Mouse (Mus musculus) heart, embryonic 12.5 days (tissue): ENCODE data around the gene Chd3. TPM values are rescaled to one million over a fixed set of nuclear protein-coding genes. Genes with fewer than 3 reads are reported as not detected.

Source experiments
- ATAC-seq: fragments of 200-750 bp; cut with Nextera tagmentation; 2 replicates; pipeline ENCODE4 v1.8.0; 2017; ENCODE audit warnings: moderate TSS enrichment, moderate library complexity; ENCODE audit not compliant: insufficient number of reproducible peaks, low FRiP score
- H3K27ac ChIP-seq: fragments of 300-500 bp; sonication (generic); 2 replicates; pipeline ENCODE4 v1.5.1; 2016; ENCODE audit warnings: mild to moderate bottlenecking, moderate library complexity; ENCODE audit not compliant: poor library complexity, severe bottlenecking
- H3K27me3 ChIP-seq: fragments of 300-500 bp; sonication (generic); replicated peaks from 2 replicates; pipeline ENCODE4 v1.6.1; 2016; ENCODE audit warnings: mild to moderate bottlenecking, moderate library complexity
- H3K36me3 ChIP-seq: fragments of 300-500 bp; sonication (generic); 2 replicates; pipeline ENCODE4 v1.6.1; 2016; ENCODE audit warnings: mild to moderate bottlenecking, moderate library complexity
- H3K4me1 ChIP-seq: fragments of 300-500 bp; sonication (generic); replicated peaks from 2 replicates; pipeline ENCODE4 v1.6.1; 2016; ENCODE audit warnings: mild to moderate bottlenecking
- H3K4me2 ChIP-seq: fragments of 300-500 bp; sonication (generic); 2 replicates; pipeline ENCODE4 v1.6.1; 2016; ENCODE audit warnings: mild to moderate bottlenecking, moderate library complexity
- H3K4me3 ChIP-seq: fragments of 300-500 bp; sonication (generic); 2 replicates; pipeline ENCODE4 v1.5.1; 2016; ENCODE audit warnings: mild to moderate bottlenecking
- H3K9ac ChIP-seq: fragments of 300-500 bp; sonication (generic); 2 replicates; pipeline ENCODE4 v1.6.1; 2016; ENCODE audit warnings: mild to moderate bottlenecking, moderate library complexity
- H3K9me3 ChIP-seq: fragments of 300-500 bp; sonication (generic); replicated peaks from 2 replicates; pipeline ENCODE4 v1.6.1; 2016; ENCODE audit warnings: mild to moderate bottlenecking, moderate library complexity
- WGBS: fragments of 180-500 bp; shearing (Covaris S2); methylation state at CpG from one replicate; pipeline ENCODE4 v1.1.7; 2016; 5-methylcytosine and 5-hydroxymethylcytosine counted together
- polyA plus RNA-seq: library from polyadenylated mRNA; unstranded; fragments of >200 nt; fragmentation: Nextera tagmentation; extraction: Ambion mirVana; gene quantifications from 2 replicates; pipeline ENCODE4 v1.2.1, GENCODE M21; 2016

Gene Chd3
- polyA plus RNA-seq, 1 experiment from 2014 or later, result 19.2 TPM

GRCm38 (mm10) chr11:69357690-69358089 lies 11.5 kb downstream of the Chd3 start:
- H3K36me3 ChIP-seq, result peaks cover 96% of the 10 kb centered on the region

DNA sequence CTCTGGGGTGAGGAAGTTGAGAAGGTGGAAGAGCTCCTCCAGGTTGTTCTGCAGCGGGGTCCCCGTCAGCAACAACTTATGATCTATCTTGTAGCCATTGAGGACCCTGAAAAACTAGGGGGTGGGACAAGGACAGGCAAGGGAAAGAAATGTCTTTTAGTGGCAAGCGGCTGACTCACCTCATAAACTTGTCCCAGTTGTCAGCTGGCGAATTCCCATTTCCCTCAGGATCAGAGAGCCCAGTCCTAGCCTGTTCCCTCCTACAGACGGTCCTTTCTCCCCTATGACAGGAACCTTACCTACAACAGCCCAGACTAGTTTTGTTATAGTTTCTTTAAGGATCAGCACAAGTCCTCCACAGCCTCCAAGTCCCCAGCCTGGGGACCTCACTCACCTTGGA lies 12.7 kb downstream of the Chd3 start:
- Histone ChIP-seq H3K4me2 (no peak overlapping the region), H3K27me3 (no peaks in the 10 kb centered on the region), H3K36me3 (peaks cover 97% of the 10 kb centered on the region), H3K9ac (no peak overlapping the region), H3K4me1 (no peaks in the 10 kb centered on the region), H3K9me3 (no peaks in the 10 kb centered on the region), H3K27ac (no peak overlapping the region), H3K4me3 (no peak overlapping the region)
- WGBS, result 87% methylated on average over 5 of the region's 5 CpGs
- no peak for ATAC-seq

More at GRCm38 (mm10) chr11:69357690-69358089, 11.5 kb downstream of the Chd3 start:
- no peak overlapping the region for H3K4me3 ChIP-seq
- ATAC-seq, result no peak
- no peaks in the 10 kb centered on the region for H3K9me3 ChIP-seq
- WGBS, result 88% methylated on average over 12 of the region's 12 CpGs
- H3K27ac ChIP-seq, result no peak overlapping the region
- no peaks in the 10 kb centered on the region for H3K4me1 ChIP-seq
- H3K9ac ChIP-seq, result no peak overlapping the region
- no peaks in the 10 kb centered on the region for H3K27me3 ChIP-seq
- no peak overlapping the region for H3K4me2 ChIP-seq

DNA sequence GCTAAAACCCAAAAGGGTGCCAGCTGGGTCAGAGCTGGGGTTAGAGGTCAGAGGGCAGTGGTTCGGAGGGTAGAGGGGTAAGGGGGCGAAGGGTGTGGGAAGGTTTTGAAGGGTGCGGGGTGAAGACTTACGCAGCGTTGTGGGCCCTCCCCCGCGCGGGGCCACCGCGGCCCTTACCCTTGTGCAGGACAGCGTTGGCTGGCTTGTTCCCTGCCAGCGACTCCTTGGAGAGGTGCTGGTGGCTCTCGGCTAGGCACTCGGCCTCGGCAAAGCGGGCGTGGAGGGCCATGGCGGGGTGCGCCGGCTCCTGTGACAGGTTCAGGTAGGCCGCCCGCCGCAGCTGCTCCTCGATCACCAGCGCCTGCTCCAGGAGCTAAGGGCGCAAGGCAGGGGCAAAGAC lies 22.8 kb downstream of the Chd3 start:
- H3K36me3 ChIP-seq, result peaks cover 74% of the 10 kb centered on the region
- ATAC-seq, result no peak

DNA sequence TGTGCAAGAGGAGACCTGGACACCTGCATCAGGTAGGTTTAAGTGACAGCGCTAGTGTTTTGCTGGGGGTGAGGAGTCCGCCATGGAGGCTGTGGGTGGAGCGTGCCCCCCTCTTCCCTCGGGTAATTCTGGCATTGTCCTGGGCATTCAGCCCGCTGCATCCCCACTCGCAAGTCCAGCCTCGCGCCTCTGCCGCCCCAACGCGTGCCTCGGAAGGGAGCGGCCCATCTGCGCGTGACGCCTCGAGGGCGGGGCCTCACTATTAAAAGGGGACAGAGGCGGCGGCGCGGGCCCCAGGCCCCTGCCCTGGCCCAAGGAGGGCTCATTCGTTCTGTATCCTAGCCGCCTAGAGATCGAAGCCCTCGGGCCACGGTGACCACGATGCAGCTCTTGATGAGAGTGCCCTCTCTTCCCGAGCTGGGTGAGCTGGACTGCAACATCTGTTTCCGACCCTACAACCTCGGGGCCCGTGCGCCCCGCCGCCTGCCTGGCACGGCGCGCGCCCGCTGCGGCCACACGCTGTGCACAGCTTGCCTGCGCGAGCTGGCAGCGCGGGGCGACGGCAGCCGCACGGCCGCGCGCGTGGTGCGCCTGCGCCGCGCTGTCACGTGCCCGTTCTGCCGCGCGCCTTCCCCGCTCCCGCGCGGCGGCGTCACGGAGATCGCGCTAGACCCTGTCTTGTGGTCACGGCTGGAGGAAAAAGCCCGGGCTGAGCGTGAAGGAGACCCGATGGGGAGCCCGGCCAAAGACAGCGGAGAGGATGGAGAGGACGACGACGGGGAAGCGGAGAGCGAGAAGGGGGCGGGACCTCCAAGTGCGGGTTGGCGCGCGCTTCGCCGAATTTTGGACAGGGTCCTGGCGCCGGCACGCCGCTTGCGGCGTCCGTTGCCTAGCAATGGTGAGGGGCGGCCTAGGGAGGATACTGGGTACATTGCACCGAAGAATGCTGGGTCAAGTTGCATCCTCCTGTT lies 28.8 kb downstream of the Chd3 start, which contains the start of gene Rnf227:
Gene Rnf227 (plus strand): TSS at position 301 of the 971 bp plus-strand sequence.
- Histone ChIP-seq H3K9ac (peak within 1 kb of the TSS; percentile 75), H3K36me3 (peaks cover 14% of the 10 kb centered on the region), H3K27ac (no peak within 1 kb of the TSS), H3K4me3 (peak within 1 kb of the TSS; percentile 54), H3K9me3 (no peaks in the 10 kb centered on the region), H3K27me3 (peaks cover 15% of the 10 kb centered on the region), H3K4me2 (peak within 1 kb of the TSS; percentile 94), H3K4me1 (peaks cover 13% of the 10 kb centered on the region)
- ATAC-seq, result peak; percentile 82
- whole genome bisulfite sequencing, result 2% methylated on average over 99 of the region's 99 CpGs

More for the DNA sequence above, 22.8 kb downstream of the Chd3 start:
- Histone ChIP-seq H3K9ac (no peak overlapping the region), H3K27me3 (no peaks in the 10 kb centered on the region), H3K4me3 (no peak overlapping the region), H3K27ac (no peak overlapping the region), H3K4me2 (no peak overlapping the region), H3K9me3 (no peaks in the 10 kb centered on the region), H3K4me1 (no peaks in the 10 kb centered on the region)
- WGBS, result 82% methylated on average over 26 of the region's 26 CpGs

DNA sequence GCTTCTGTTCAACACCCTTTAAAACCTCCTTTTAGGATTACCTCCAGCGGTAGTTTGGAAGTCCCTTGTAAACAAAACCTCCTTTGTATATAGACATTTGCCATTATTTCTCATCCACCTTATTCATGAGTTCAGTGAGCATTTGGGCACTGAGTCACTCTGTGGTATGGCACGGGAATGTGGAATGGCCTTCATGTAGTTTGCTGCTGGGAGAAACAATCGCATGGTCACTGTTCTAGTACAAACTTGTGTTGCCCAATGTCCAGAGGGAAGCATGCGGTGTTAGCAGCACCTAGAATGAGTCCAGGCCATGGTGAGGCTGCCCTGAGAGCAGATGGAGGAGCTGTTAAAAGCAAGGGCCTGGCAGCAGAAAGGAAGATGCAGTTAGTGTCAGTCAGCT lies 34.4 kb downstream of the Chd3 start:
- no peak for ATAC-seq
- 68% methylated on average over 4 of the region's 4 CpGs for WGBS

DNA sequence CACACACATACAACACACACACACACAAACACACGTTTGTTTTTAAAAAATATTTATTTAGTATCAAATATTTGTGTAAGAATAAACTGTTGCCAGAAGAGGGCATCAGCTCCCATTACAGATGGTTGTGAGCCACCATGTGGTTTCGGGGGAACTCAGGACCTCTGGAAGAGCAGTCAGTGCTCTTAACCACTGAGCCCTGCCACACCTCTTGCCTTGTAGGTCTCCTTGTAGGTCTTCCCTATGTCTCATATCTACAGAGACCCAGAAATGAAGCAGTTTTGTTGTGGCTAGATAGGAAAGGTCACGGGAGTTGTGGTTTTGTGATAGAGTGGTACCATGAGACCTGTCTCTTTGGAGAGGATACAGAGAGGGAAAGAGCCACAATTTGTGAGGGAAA lies 35.3 kb downstream of the Chd3 start:
- Histone ChIP-seq H3K9me3 (no peaks in the 10 kb centered on the region), H3K27me3 (peaks cover 15% of the 10 kb centered on the region), H3K36me3 (no peaks in the 10 kb centered on the region), H3K9ac (no peak overlapping the region), H3K4me3 (no peak overlapping the region), H3K27ac (no peak overlapping the region), H3K4me1 (peaks cover 15% of the 10 kb centered on the region), H3K4me2 (no peak overlapping the region)
- ATAC-seq, result no peak
- WGBS, result 45% methylated on average over 3 of the region's 3 CpGs

More for the DNA sequence above, 34.4 kb downstream of the Chd3 start:
- peaks cover 15% of the 10 kb centered on the region for H3K4me1 ChIP-seq
- H3K4me2 ChIP-seq, result no peak overlapping the region
- peaks cover 14% of the 10 kb centered on the region for H3K27me3 ChIP-seq
- no peaks in the 10 kb centered on the region for H3K9me3 ChIP-seq
- H3K4me3 ChIP-seq, result no peak overlapping the region
- H3K36me3 ChIP-seq, result no peaks in the 10 kb centered on the region
- H3K27ac ChIP-seq, result no peak overlapping the region
- no peak overlapping the region for H3K9ac ChIP-seq

DNA sequence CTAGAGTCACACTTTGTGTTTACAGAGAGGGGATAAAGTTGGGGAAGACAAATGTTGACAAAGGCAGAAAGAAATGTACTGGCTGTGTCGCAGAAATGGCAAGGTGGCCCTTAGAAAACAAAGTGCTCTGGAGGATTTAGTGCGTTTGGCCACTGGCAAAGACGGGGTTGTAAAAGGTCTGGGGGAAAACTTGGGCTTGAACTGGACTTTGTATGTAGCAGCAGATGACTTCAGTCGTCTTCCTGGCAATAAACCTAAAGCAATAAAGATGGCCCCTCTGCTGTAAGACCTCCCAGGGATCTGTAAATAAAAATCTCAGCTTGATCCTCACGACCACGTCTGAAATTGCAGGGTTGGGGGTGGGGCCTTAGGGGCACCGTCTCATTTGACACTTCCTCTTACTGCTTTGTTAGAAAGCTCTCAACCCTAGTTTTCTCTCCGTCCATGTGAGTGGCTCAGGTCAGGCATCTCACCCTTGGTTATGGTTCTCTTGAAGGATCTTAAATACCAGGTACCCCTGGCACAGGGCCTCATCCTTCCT lies 36.4 kb downstream of the Chd3 start:
- Histone ChIP-seq H3K4me2 (peak overlapping the region; percentile 69), H3K9me3 (no peaks in the 10 kb centered on the region), H3K27ac (no peak overlapping the region), H3K27me3 (peaks cover 24% of the 10 kb centered on the region), H3K4me3 (no peak overlapping the region; the same call in 1 of the 2 replicates), H3K4me1 (peaks cover 15% of the 10 kb centered on the region), H3K36me3 (no peaks in the 10 kb centered on the region), H3K9ac (no peak overlapping the region; the same call in 1 of the 2 replicates)
- WGBS, result 40% methylated on average over 8 of the region's 8 CpGs
- no peak for ATAC-seq

DNA sequence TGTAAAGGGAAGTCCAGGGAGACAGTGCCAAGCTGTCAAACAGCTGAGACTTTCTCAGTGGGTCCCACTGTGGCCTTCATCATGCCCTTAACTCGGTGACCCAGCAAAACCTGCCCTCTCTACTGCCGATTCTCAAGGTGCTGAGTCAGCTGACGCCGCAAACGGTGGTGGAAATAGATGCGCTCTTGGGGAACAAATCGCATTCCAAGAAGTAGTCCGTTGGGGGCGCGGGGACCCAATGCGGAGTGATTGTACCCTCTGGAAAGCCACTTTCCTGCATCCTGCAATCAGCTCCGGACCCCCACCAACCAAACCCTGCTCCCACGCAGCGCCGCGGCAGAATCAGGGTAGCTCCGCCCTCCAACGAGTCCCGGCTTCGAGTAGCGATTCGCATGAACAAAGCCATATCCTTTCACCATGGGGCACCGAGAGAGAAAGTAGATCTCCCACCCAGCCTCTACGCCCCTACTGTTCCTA lies 37.2 kb downstream of the Chd3 start:
- Histone ChIP-seq H3K9ac (peak overlapping the region; percentile 70), H3K4me1 (peaks cover 18% of the 10 kb centered on the region), H3K27me3 (peaks cover 32% of the 10 kb centered on the region), H3K4me3 (peak overlapping the region; percentile 62), H3K36me3 (no peaks in the 10 kb centered on the region), H3K4me2 (peak overlapping the region; percentile 69), H3K27ac (no peak overlapping the region), H3K9me3 (no peaks in the 10 kb centered on the region)
- under 1% methylated on average over 24 of the region's 24 CpGs for WGBS
- ATAC-seq, result 0 out of 2 replicates have a peak, but pooled peaks have one; percentile 36

DNA sequence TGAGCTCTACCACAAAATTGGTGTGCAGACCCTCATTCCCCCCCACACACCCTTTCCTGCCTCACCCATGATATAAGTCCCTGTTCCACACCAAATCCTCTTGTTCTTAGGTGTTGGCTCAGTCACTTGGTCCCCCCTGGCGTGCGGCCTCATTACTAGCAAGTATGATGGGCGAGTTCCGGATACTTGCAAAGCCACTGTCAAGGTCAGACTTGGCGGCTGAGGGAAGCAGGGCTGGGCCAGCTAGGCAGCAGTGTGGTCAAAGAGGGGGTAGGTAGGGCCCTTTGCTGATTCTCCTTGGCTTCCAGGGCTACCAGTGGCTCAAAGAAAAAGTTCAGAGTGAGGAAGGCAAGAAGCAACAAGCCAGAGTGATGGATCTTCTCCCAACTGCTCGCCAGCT lies 38.1 kb downstream of the Chd3 start:
- Histone ChIP-seq H3K4me1 (peaks cover 25% of the 10 kb centered on the region), H3K27ac (no peak overlapping the region), H3K9ac (no peak overlapping the region), H3K9me3 (no peaks in the 10 kb centered on the region), H3K27me3 (peaks cover 37% of the 10 kb centered on the region), H3K4me2 (peak overlapping the region; percentile 69; the same call in 1 of the 2 replicates), H3K36me3 (no peaks in the 10 kb centered on the region), H3K4me3 (no peak overlapping the region)
- WGBS, result 84% methylated on average over 6 of the region's 6 CpGs
- no peak for ATAC-seq

DNA sequence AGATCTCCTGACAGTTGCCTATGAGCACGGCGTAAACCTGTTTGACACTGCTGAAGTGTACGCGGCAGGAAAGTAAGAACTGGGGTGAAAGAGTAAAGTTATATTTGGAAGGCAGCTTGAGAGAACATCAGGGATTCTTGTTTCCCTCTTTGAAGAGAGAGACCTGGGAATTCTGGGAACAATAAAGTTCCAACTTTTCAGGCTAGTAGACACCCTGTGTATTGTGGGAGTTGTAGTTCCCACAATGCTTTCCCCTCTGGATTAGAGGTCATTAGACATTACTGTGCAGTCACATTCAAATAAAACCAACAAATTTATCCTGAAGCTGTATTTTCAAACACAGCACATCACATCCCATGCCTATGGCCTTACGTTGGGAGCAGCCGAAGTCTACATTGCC lies 40.7 kb downstream of the Chd3 start:
- Histone ChIP-seq H3K9ac (no peak overlapping the region), H3K4me2 (no peak overlapping the region), H3K36me3 (no peaks in the 10 kb centered on the region), H3K27ac (no peak overlapping the region), H3K27me3 (peaks cover 37% of the 10 kb centered on the region), H3K9me3 (no peaks in the 10 kb centered on the region), H3K4me3 (no peak overlapping the region), H3K4me1 (peaks cover 43% of the 10 kb centered on the region)
- ATAC-seq, result no peak
- 84% methylated on average over 6 of the region's 6 CpGs for WGBS

GRCm38 (mm10) chr11:69327648-69328047 lies 41.6 kb downstream of the Chd3 start:
- peaks cover 46% of the 10 kb centered on the region for H3K4me1 ChIP-seq
- peaks cover 37% of the 10 kb centered on the region for H3K27me3 ChIP-seq
- H3K36me3 ChIP-seq, result no peaks in the 10 kb centered on the region
- WGBS, result 37% methylated on average over 6 of the region's 6 CpGs
- no peak for ATAC-seq
- no peaks in the 10 kb centered on the region for H3K9me3 ChIP-seq
- H3K4me2 ChIP-seq, result no peak overlapping the region
- H3K4me3 ChIP-seq, result no peak overlapping the region
- no peak overlapping the region for H3K27ac ChIP-seq
- no peak overlapping the region for H3K9ac ChIP-seq
